Mouse (Mus musculus) c-Kit-positive CD71-positive TER-119-negative erythroid progenitor cells, embryonic 14.5 days (primary cell): ENCODE results near the gene Ywhag.

Experiments
- DNase-seq: peaks from one replicate; pipeline ENCODE4 v3.0.0-alpha.2; 2013; ENCODE audit warnings: low read depth

Gene Ywhag

GRCm38 (mm10) chr5:135934481-135935175 is at the start of gene Ywhag:
TSS of gene Ywhag (minus strand) at chr5:135934616.
- DNase-seq: peak; percentile 86

GRCm38 (mm10) chr5:135982398-135982797 is 48.0 kb upstream of the Ywhag start:
- no peak for DNase-seq

- no peak for DNase-seq
Observed at GRCm38 (mm10) chr5:135979904-135980303, 45.5 kb upstream of the Ywhag start, which contains the start of gene Zp3. TSS of gene Zp3 (plus strand) at chr5:135980099.

- DNase-seq: no peak
Observed at GRCm38 (mm10) chr5:135979381-135979780, 45.0 kb upstream of the Ywhag start.

GRCm38 (mm10) chr5:135975893-135976668 is 41.7 kb upstream of the Ywhag start:
- no peak for DNase-seq

GRCm38 (mm10) chr5:135974365-135974764 is 39.9 kb upstream of the Ywhag start, which contains the start of gene Ssc4d:
TSS of gene Ssc4d (minus strand) at chr5:135974531.
- no peak for DNase-seq

- DNase-seq: no peak
Observed at GRCm38 (mm10) chr5:135971876-135972275, 37.5 kb upstream of the Ywhag start.

GRCm38 (mm10) chr5:135970247-135970646 is 35.8 kb upstream of the Ywhag start:
- DNase-seq: no peak

GRCm38 (mm10) chr5:135968781-135969180 is 34.4 kb upstream of the Ywhag start:
- peak; percentile 60 for DNase-seq

- DNase-seq: no peak
Observed at GRCm38 (mm10) chr5:135966866-135967265, 32.5 kb upstream of the Ywhag start.

GRCm38 (mm10) chr5:135965501-135965930 is 31.1 kb upstream of the Ywhag start:
- DNase-seq: no peak

- no peak for DNase-seq
Observed at GRCm38 (mm10) chr5:135963280-135963627, 28.8 kb upstream of the Ywhag start.

- DNase-seq: peak; percentile 98
Observed at GRCm38 (mm10) chr5:135962492-135963279, 28.3 kb upstream of the Ywhag start.

- DNase-seq: no peak
Observed at GRCm38 (mm10) chr5:135962125-135962491, 27.7 kb upstream of the Ywhag start.

- DNase-seq: no peak
Observed at GRCm38 (mm10) chr5:135960909-135961635, 26.7 kb upstream of the Ywhag start.

- no peak for DNase-seq
Observed at GRCm38 (mm10) chr5:135959911-135960310, 25.5 kb upstream of the Ywhag start.

GRCm38 (mm10) chr5:135958367-135958766 is 24.0 kb upstream of the Ywhag start:
- no peak for DNase-seq

- peak; percentile 98 for DNase-seq
Observed at GRCm38 (mm10) chr5:135957207-135957974, 23.0 kb upstream of the Ywhag start.

GRCm38 (mm10) chr5:135956300-135957206 is 22.1 kb upstream of the Ywhag start:
- DNase-seq: no peak

GRCm38 (mm10) chr5:135952830-135953229 is 18.4 kb upstream of the Ywhag start:
- no peak for DNase-seq
